Mouse (Mus musculus): ENCODE measurements around the gene Galns.

- TF ChIP-seq CTCF (IDR thresholded peaks at IDR 0.05; ENCODE audit: low read depth) (no peak), EP300 (IDR thresholded peaks at IDR 0.05; ENCODE audit: low read depth) (peak; percentile 33; the same call in 1 of the 2 replicates)
Measured at GRCm38 (mm10) chr8:122546066-122546755, 65.1 kb downstream of the Galns start.

All from liver, postnatal 0 days (tissue).